Mouse (Mus musculus): ENCODE data around the gene Usp54.

Gene Usp54

GRCm38 (mm10) chr14:20502966-20503365 lies 137.9 kb downstream of the Usp54 start:
- DNase-seq (ENCODE audit: low spot score) = no peak

DNA sequence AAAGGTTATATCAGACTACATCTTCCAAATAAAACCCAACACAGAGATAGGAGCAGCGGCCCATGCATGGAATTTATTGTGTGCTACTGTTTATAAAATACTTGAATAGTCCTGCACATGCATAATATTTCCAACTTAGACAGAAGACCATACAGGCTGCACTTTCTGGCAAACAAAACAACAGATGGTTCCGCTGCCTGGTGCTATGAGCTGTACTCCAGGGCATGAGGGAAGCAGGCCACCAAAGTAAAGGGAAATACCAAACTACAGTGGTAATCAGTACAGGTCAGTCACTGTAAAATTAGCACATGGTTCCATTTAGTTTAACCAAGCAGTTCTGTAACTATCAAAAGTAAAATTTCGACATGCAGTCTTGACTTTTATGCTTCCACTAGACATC lies 140.9 kb downstream of the Usp54 start:
- no peak for DNase-seq (ENCODE audit: low spot score)

All from left cerebral cortex, adult 11 months (tissue).